Mouse (Mus musculus): ENCODE measurements at regions not wholly inside any gene's neighbourhood (a gene's known extent, or its start where the extent isn't known, plus 50 kb on each side); places are given as distances from the start of the nearest gene placed in this dataset.

DNA sequence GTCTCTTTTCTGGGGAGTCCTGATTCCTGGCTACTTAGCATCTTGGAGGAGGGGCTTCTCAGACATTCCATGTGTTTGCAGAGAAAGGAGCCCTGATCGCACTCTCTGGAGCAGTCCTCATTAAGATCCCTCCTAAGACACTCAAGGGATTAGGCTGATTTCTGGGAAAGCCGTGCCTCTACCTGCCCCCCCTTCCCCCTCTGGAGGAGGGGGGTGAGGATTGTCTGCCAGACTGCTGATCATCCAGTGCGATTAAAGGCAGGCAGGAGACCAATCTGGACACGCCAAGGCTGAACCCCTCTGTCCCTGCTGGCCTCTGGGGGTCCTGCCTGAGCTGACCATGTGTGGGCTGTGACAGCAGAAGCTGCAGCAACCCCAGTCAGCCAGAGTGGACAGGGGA, 65.4 kb downstream of the Vegfa start:
- no peak for DNase-seq

DNA sequence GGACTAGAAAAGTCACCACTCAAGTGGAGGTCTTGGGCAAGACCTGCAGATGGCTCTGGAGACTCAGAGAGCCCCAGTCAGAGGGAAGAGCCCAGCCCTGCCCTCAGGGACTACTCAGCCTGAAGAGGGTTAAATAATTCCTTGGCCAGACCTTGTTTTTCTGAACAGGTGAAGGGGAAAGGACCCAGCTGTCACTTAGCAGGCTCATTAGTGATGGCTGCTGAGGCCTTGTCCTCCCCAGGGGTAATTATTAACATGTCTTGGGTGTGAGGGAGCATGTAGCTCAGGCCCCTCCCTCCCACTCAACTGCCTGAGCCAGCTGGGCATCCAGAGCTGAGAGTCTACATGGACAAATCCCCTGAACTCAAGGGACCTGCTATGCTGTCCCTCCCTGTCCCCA, 68.1 kb downstream of the Vegfa start:
- no peak for DNase-seq

DNA sequence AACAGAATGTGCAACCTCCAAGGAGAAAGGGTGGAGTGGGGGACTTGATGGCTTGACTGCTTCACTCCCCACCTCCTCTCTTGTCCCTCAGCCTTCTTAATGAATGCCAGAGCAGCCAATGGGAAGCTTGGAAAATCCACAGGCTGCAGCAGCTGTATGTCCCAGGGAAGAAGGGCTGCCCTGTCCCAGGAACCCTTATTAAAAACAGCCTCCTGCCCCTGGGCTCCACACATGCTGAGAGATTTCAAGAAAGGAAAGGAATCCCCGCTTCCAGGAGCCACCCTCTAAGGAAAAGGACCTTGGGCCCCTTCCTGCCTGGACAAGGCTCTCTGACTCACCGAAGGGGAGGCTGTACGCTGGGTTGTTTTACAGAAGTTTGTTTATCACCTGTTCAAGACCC, 68.8 kb downstream of the Vegfa start:
- DNase-seq = peak; percentile 36

DNA sequence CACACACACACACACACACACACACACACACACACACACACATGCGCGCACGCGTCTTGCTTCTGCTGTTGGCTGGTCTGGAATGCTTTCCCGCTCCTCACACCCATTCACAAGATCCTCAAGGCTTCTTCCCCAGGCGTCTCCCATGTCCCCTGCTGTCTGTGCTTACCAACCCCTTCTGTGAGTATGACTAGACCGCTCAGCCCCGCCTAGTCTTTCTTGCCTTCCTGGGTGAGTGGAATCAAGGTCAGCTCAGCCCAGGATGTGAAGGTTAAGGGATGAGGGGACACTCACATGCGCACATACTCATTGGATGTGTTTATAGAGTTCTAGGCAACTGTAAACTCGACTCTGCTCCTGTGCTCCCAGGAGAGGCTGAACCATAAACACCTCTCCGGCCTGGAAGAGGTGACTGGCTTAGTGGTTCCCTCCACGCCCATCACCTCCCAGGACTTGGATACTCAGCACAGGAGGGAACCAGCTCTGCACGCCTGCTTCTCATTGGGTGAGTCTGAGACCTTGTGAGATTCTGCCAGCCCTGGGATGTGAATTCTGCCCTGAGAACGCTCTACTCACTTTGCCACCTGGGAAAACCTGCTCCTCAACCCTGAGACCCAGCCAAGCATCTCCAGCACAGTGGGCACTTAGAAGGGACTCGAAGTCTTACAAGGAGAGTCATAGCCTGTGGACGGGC, 70.4 kb downstream of the Vegfa start:
- DNase-seq = no peak

DNA sequence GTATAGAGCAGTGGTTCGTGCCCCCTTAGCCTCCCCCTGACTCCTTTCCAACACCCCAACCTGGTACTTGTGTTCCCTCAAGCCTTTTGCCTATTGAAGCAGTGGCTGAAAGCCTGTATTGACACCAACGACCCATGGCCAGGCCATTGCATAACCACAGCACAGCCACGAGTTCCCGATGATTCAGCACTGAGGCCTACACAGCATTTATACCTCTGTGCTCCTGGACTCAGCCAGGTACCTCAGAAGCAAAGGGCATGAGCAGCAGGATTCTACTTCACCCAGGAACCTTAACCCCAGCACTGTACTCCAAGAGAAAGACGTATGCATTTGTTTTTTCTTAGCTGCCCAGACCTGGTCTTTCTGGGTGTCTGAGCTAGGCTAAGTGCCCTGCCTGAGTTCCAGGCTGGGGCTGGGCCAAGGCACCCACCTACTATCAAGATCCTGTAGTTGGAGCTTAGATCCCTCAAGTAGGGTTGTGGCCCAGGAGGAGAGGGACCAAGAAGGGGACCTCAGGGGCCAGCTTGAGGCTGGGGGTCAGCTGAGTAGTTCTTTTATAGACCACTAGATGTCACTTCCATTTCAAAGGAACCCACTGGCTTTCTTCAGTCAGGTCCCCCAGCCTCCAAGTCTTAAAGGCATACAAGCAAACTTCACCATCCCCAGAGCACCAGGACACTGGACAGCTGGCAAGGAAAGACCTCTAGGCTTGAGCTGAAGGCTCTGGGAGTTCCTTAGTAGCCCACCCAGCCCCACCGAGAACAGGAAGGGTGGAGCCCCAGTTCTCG, 73.9 kb downstream of the Vegfa start:
- DNase-seq = peak; percentile 64

DNA sequence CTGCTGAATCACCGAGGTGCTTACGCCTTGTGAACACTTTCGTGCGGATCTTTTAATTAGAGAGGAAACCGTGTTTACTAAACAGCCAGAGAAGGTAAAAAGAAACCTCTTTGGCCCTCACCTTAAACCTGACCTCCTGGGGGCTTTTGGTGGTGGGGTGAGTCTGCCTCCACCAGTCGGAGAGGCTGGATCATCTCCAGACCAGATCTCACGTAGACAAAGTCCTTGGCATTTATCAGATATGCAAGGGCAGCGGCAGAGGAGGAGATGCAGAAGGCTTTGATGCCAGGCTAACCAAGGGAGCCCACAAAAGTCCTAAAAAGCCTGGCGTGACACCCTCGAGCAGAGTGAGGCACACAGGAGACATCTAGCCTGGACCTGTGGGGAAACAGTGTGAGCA, 76.7 kb downstream of the Vegfa start:
- no peak for DNase-seq

DNA sequence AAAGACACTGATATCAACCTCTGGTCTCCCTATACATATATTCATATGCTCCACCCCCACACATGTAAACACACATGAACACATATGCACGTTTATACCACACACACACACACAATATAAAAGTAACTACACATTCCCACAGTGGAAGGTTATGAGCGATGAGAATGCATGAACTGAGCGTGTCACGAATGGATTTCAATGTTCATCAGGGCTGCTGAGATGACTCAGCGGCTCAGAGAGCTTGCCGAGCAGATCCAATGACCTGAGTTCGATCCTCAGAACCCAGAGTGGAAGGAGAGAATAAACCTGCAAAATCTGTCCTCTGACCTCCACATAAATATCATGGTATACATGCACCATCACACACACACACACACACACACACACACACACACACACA, 77.3 kb downstream of the Vegfa start:
- DNase-seq = no peak

DNA sequence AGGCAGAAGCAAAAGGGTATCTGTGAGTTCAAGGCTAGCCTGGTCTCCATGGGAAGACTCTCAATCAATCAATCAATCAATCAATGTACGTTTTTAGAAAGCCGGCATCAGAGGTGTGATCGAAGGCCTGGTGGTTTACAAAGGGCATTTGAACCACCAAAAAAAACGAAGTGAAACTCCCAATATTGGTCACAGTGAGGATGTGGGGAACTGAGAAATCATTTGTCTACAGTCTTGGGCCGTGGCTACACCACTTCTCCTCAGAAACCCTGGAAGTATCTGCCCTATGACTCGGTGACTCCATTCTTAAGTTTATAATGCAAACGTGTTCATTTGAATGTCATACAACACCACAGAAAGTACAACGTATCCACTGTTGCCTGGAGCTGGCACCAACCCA, 78.6 kb downstream of the Vegfa start:
- DNase-seq = no peak

DNA sequence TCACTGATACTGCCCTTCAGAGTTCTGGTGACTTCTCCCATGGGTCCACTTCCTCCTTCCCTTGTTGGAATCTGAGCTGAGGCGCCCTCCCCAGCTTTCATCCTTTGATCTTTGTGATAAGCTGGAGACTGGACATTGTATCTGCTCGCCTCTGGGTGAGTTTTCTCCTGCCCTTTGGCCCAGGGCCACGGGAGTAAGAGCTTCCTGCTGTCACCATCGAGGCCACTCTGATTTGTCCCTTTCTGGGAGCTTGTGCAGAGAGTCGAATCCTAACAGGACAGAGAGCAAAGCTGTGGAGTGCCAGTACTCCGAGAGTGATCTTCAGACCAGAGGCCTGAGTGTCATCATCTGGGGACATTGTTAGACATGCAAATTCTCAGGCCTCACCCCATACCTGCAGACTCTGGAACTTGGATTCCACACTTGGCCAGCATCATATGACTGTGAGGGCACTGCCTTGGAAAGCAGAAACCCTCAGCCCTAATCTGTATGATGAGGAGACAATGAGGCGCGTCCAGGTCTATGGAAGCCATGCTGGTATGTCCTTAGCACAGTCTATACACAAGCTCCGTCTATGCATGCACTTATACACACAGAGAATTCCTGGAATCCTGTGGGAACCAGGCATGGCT, 81.5 kb downstream of the Vegfa start:
- DNase-seq = no peak

DNA sequence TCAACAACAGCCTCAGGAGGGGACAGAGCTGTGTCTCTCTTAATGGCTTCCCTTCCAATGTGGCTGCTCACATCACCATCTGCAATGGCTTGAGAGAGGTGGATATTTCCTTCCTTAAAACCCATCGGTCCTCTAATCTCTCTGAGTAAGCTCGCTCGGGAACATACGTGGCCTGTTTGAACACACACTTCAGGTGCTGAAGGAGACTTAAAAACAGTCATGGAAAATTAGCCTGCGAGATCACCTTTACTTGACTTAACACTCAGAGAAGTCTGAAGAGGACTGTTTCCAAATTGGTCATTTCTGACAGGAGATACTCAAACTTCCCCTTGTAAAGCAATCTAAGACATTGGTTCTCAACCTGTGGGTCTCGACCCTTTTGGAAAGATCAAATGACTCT, 83.0 kb downstream of the Vegfa start:
- DNase-seq = no peak

DNA sequence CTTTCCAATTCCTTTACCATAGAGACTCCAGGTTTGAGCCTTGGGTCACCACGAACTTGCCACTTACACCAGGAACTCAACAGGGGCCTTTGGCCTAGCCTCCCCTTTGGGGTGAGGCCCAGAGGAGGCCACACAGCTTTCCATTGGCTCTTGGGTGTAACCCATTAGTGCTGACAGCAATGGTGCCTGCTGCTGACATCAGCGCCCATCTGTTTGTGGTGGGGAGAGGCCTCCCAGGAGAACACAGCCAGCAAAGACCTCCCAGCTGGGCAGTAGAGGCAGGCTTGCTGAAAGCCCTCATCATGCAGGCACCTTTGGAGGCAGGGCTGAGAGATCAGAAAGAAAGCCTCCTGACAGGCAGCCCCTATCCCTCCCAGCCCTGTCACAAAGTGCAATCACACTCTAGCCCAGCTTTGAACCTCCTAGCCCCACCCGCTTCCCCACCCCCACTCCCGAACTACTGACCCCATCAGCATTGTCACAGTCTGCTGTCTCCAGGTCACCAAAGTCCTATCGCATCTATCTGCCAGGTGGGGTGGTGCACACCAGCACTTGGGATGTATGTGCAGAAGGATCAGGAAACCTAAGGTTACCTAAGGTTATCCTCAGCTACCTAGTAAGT, 83.7 kb downstream of the Vegfa start:
- DNase-seq = no peak

DNA sequence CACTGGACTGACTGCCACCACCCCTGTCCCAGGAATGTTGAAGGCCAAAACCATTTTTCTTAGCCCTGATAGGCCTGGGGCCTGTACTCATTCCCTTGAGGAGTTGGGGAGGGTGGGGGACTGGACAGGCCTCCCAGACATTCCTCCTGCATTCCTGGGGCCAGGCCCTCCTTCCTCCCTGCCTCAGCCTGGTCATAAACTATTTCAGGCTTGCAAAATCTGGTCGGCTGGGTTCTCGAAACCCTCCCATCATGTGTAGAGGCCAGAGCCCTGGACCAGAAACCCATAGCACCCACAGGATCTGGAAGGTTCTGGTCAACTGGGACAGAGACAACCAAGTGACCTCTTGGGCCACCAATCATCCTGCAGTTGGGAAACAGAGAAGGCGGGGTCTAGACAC, 87.2 kb downstream of the Vegfa start:
- no peak for DNase-seq

DNA sequence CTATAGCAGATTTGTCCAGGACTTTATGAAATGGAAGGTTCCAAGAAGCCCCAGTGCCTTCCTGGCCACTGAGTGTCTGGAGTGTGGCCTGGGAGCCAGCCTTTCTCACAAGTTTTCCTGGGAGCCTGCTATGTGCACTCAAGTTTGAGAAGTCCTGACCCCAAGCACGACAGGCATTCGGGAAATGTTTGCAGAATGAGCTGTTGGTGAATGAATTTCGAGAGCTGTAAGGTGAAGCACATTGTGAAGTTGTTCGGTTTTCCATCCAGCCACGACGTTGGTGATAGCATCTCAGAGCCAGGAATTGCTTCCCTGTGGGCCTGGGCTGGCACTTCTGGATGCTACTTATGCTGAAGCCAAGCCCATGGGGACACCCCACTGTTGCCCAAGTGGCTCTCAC, 88.9 kb downstream of the Vegfa start:
- no peak for DNase-seq

DNA sequence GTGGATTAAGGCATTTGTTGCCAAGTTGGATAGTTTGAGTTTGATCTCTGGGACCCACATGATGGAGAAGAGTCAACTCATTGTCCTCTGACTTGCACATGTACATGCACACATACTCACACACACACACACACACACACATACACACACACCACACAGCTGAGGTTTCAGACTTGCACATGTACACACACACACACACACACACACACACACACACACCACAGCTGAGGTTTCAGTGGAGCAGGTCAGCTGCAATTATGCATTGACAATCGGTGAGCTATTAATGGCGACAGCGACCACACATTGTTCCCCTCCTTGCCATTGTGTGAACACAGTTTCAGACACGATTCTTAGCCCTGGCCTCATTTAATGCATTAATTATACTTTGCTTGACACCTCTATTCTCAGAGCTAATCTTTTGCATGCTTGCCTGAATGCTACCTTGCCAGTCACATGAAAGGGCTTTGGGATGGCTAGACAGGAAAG, 90.2 kb downstream of the Vegfa start:
- DNase-seq = no peak

DNA sequence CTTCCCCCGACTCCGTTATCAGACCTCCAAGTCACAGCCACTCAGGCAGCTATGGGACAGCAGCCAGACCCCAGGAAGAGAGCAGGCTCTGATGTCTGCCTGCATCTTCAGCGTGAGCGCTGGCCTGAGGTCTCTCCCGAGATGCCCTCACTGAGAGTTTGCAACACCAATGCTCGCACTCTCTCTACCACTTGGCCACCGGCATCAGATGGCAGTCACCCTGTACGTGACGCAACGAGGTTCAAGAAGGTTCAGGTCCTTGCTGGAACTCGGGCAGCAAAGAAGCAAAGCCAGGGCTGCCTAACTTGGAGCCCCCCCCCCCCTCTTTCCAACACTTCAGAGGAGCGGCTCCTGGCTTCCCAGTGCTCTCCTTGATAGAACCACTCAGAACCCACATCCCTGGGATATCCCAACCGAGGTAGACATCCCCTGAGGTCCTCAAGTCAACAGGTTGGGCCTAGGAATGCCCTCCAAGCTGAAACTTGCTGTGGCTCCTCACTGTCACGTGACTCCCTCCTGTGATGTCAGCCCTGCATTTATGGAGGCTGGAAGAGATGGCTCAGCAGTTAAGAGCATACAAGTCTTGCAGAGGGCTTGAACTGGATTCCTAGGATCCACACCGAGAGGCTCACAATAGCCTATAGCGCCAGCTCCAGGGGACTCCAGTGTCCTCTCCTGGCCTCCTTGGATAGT, 91.9 kb downstream of the Vegfa start:
- DNase-seq = no peak

DNA sequence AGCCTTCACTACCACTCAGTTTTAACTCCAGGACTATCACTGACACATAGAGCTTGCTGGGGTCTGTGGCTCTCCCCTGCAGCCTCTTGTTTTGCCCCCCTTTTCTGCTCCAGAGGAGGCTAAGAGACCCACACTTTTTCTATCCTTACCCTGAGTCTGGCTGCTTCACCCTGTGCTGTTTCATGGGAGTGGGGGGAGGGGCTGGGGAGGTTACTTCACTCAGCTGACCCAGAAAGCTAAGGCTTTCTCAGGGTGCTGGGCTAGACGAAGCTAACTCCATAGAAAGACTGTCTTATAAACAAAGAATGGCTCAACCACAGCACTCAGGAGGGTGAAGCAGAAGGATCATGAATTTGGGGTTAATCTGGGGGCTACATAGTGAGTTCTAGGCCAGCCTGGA, 93.9 kb downstream of the Vegfa start:
- DNase-seq = no peak

DNA sequence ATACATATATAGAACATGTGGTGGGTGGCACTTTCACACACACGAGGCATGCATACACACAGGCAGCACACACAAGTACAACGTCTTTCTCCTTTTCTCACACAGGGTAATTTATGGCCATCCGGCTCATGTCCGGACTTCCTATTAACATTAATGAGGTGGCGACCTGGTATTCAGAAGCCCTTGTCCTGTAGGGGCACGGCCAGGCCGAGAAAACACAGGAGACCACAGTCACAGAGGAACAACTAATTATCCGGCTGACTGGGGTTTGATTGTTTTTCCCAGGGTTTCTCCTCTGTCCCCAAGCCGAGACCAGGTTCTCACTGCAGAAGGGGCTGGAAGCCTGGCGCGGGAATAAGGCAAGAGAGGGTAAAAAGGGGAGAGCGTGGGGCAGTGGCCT, 95.6 kb downstream of the Vegfa start:
- DNase-seq = peak; percentile 36

DNA sequence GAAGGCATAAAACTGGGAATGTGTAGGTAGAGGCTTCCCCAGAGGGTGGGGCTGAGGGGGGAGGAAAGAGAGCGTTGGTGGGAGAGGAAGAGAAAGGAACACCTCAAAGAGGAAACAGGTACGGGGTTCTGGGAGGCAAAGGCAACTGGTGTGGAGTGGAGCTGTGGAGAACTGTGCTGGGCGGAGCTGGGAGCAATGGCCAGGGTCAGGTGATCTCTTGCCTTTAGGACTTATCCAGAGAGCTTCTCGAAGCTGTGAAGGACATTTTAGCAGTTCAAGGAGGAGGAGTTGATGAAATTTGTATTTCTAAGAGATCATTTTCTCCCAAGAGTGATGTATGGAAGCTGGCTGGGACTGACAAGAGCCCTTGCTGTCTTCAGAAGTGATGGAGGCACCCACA, 96.9 kb downstream of the Vegfa start:
- no peak for DNase-seq

DNA sequence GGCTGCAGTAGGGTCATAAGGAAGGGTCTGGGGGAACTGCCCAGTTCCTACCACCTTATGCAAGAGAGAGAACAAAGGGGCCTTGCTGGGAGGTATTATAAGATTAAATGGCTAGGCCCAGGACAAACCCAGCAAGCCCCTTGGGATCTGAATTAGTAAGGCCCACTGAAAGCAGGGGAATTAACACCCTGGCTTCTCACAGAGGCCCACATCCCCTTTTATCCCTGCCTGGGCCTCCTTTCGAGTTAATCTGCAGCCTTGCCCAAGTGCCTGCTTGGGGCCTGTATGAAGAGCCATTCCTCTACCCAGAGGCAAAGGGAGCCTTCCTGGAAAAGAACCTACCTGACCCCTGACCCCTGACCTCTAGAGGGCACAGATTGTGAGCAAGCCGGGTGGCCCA, 98.2 kb downstream of the Vegfa start:
- DNase-seq = no peak

DNA sequence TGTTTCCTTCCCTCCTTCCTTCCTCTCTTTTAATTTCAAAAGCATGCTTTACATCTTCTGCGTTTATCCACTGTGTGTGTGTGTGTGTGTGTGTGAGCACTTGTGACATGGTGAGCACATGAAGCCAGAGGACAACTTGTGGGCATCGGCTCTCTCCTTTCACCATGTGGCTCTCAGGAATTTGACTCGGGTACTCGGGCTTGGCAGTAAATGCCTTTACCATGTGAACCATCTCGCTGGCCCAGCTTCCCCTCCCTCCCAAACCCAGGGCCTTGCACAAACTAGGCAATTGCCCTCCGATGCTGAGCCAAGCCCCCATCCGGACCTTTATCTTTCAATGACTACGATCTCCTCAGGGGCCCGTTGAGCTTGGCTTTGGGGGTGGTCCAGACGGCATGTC, 99.1 kb downstream of the Vegfa start:
- peak; percentile 28 for DNase-seq

DNA sequence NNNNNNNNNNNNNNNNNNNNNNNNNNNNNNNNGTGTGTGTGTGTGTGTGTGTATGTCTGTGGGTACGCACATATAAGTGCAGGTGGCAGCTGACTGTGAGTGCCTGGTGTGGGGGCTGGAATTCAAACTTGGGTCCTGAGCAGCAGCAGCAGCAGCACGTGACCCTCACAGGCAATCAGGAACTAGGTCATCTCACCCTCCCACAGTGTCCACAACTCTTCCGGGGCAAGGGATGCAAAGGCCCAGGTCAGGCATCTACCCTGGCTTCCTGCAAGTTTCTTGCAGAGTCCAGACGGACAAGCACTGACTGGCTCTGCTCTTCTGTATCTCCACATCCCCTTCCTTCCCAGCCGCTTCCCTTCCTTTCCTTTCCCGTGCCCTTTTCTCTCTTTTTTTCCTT, 99.6 kb downstream of the Vegfa start:
- DNase-seq = no peak

DNA sequence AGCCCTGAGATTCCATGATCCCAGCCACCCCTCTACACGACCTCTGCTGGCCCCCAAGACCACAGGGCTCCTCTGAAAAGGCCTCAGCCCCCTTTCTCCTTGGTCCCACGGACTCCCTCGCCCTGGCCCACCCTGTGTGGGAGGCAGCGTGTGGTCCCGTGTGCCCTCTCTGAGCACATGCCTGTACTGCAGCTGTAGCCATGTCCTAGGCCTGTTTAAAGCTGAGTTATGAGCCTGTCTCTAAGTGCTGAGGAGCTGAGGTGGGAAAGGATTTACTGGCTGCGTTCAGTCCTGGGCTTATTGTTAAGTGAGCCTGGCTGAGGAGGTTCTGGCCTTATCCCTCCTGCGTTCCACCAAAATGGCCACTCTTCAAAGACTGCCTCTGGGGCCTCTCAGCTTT, 102.6 kb downstream of the Vegfa start:
- DNase-seq = peak; percentile 19

DNA sequence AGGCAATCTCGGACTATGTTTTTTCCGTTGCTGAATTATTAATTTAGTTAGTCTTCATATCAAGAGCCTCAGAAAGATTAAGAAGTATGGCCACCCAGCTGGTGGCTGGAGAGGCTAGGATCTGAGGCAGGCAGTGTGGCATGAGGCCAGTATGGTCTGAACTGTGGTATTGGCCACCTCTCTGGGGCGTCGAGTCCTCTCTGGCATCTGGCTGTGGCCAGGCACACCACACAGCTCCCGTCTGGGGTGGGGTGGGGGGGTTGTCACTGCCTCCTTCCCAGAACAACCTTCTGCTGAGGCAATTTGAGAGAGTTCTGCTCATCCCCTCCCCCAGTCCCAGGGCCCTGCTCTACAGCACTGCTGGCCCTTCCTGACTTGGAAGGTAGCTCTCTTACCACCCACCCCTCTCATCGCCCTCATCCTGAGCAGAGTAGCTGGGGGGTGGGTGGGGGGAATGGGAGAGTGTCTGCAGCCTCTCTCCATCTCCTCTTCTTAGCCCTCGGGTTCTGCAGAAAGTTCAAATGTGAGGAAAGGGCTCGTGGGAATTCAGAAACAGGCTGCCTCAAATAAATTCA, 103.2 kb downstream of the Vegfa start:
- no peak for DNase-seq
